Mouse (Mus musculus): ENCODE measurements around the gene Kif5a. TPM values are rescaled to one million over a fixed set of nuclear protein-coding genes. Genes with fewer than 3 reads are reported as not detected.
A peak's percentile ranks its signal among the peaks of the same experiment; 100 is the strongest.
"Not testable (repeated sequence)": the region's sequence is repeated elsewhere in the genome, so short reads cannot be mapped to it uniquely, and the experiment has no call there.

Kif5a gene
- 8.6 and 13.1 TPM in 2 replicates for total RNA-seq (2021)
- long read RNA-seq, partial matches to known transcripts, result 1 of 9 reads
- long read RNA-seq, other reads (novel, unspliced or antisense), result 8 of 9 reads

- peak; percentile 53 for DNase-seq
Measured at GRCm38 (mm10) chr10:127262548-127263398, at the start of gene Kif5a. Kif5a (minus strand) TSS chr10:127263348.

- DNase-seq, result no peak
Measured at GRCm38 (mm10) chr10:127312858-127313257, 49.7 kb upstream of the Kif5a start.

DNA sequence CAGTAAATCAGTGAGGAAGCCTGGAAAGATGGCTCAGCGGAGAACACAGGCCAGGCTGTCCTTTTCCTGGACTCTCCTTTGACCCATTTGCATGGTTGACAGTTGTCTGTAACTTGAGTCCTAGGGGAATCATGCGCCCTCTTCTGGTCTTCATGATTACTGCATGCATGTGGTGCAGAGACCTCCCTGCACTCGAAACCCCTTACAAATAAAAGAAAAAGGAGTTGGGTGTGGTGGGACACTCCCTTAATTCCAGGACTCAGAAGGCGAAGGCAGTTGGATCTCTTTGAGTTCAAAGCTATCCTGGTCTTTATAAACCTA lies 49.2 kb upstream of the Kif5a start:
- DNase-seq, result peak; percentile 68

DNA sequence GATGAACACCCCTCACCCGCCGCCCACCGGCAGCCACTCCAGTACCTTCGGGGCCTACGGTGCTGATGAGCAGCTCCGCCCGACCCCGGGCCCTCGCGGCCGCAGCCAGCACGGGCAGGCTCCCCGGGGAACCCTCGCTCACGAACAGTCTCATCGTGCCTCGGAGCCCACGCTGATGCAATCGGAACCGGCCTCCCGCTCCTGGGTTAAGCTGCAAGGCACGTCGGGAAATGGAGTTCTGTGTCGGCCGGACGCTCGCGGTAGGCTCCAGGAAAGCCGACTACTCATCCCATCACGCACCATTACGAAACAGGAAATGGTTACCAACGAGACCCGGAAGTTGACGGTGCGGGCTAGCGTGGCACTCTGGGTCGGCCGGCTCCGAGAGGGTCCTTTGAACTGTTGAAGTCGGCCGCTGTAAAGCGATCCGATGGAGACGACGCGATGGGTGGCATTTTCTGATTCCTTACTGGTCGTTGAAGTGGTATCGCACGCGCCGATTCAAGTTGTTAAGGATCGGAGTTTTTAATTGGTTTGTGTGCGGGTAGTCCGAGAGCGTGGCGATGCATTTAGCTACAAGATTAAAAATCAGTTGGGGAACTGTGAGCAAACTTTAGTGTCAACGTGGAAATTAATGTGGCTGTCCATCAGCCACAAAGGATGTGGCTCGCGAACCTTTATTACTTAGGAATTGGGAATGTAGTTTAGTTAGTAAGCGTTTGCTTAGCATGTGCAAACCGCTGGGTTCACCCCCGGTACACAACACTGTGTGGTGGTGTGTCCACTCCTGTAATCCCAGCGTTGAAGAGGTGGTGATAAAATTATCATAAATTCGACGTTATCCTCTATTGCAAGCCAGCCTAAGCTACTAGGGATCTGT lies 48.6 kb upstream of the Kif5a start, which contains the start of gene Mars:
Gene Mars (minus strand): TSS at position 311 of the 880 bp plus-strand sequence.
- DNase-seq, result peak; percentile 88

DNA sequence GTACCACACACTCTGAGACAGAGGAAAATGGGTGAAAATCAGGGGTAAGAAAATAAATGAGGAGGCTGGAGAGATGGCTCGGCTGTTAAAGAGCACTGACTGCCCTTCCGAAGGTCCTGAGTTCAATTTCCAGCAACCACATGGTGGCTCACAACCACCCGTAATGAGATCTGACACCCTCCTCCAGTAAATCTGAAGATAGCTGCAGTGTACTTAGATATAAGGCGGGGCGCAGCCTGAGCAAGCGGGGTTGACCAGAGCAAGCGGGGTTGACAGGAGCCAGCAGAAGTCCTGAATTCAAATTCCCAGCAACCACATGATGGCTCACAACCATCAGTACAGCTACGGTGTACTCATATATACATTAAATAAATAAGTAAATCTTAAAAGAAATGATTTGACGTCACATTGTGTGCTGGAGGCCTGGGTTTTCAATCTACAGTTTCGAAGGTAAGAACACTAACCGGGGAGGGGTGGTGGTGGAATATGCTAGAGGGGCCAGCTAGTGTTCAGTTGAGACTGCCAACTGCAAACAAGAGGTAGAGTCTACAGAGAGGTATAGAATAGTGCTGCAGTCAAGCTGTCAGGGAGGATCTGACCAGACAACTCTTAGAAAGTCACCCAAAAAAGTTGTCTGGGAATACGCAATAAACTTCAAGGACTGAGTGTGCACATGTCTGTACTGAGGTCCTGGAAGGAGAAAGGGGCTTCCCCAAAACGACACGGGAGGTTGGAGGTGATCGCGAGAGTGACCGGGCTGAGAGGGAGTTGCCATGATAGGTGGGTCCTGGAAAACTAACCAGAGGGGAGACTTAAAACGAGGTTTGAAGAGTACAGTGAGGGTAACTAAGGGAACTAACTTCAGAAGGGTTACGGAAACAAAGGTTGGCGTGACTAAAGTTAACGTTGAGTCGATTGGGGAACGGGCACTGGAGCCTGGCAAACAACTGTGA lies 47.7 kb upstream of the Kif5a start:
- no peak for DNase-seq

DNA sequence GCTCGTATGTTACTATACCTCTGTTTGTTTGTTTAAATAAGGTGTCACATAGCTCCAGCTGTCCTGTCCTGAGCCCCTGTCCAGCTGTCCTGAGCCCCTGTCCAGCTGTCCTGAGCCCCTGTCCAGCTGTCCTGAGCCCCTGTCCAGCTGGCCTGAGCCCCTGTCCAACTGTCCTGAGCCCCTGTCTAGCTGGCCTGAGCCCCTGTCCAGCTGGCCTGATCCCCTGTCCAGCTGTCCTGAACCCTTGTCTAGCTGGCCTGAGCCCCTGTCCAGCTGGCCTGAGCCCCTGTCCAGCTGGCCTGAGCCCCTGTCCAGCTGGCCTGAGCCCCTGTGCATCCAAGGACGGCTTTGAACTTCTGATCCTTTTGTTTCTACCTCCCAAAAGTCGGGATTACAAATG lies 46.0 kb upstream of the Kif5a start:
- DNase-seq, result not testable (repeated sequence)

DNA sequence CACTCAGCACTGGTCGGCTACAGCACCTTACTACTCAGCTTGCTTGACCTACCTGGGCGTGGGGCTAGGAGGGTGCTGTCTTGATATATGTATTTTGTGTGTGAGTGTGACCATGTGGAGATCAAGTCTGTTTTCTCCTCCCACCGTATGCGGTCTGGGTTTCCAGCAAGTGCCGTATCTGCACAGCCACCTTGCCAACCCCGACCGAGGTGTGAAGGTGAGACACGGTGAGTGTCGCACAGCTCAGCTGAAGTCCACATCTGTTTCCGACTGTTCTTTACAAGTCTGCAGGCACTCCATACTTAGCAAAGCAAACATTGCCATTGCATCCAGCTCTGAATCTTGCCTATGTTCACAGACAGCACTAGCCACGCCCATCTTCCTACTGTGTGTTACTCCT lies 40.0 kb upstream of the Kif5a start:
- DNase-seq, result no peak

DNA sequence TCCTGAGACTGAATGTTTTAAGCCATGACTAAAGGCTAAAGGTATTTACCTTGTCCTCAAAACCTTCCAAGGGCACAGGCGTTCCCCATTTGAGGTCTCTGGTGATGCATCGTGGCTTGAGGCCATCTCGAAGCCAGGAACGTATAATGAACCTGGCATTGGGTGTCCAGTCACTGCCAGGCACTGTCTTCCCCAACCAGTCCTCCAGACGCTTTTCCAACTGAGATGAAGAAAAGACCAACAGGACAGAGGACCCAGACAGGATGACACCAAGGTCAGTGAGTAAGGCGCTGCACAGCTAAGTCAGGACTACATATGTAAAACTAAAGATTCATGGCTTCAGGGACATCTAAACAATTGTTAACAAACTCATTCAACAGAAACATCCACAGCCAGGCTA lies 37.2 kb upstream of the Kif5a start:
- no peak for DNase-seq

- DNase-seq, result no peak
Measured at GRCm38 (mm10) chr10:127297015-127297871, 34.1 kb upstream of the Kif5a start.

- DNase-seq, result no peak
Measured at GRCm38 (mm10) chr10:127295986-127296794, 33.0 kb upstream of the Kif5a start.

- DNase-seq, result no peak
Measured at GRCm38 (mm10) chr10:127294895-127295510, 31.9 kb upstream of the Kif5a start.

DNA sequence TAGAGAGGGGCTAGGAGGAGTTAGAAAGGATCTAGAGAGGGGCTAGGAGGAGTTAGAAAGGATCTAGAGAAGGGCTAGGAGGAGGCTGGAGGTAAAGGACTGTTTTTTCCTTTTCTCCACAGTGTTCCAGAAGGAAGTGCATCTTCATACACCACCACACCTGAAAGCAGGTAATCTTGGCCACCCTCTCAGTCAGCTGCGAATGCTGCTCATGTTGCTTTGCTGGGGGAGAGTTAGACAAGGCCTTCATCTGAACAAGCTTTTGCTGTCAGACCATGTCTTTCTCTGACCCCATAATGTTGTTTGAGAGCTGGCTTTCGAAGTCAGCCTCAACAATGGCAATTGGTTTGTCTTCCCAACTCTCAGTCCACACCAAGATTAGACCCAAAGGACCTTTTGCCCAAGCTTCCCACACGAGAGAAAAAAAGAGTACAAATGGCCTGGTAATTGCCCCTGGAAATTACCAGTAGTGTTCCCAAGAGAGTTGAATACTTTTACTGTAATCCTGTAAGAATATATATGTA lies 30.5 kb upstream of the Kif5a start:
- DNase-seq, result no peak

GRCm38 (mm10) chr10:127292987-127293538 lies 29.9 kb upstream of the Kif5a start:
- peak; percentile 57 for DNase-seq

- no peak for DNase-seq
Measured at GRCm38 (mm10) chr10:127291881-127292638, 28.9 kb upstream of the Kif5a start.

DNA sequence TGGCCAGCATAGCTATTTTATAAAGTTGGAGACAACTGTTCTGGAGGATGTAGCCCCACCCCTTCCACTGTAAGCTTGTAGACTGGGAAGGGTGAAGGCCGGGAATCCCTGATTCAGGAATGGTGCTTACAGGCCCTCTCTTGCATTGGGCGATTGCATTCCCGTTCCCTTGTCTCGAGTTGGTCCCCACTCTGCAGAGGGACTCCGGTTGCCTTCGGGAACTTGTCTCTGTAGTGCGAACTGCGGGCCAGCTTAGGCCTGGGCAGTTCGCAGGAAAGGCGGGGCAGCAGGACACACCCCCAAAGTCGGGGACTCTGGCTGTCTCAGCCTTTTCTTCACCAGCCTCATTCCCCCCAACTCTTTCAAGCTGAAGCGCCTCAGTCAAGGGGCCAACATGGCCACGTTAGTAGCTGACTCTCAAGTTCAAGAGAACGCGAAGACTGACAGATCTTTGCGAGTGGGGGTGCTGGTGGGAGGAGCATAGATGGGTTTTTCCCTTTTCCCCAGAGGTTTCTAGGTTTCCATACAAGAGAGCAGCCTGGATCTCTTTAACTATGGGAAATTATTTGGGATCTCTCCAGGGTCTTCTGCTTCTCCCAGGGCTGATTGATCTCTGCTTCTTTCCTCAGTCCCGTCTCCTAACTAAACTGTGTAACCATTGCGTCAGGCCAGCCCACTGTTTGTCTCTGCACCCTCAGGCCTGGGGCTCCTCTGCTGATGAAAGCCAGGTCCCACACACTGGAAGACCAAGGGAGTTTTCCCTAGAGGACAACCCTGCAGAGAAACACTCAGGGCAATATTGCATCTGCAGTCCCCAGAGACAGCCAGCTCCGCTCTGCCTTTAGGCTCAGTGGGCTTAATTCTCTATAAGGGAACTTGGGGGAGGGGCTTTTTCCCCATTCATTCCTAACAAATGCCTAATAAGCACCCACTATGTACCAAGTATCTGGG lies 28.1 kb upstream of the Kif5a start:
- DNase-seq, result peak; percentile 65

- DNase-seq, result peak; percentile 100
Measured at GRCm38 (mm10) chr10:127290307-127290929, 27.3 kb upstream of the Kif5a start.
